Mouse (Mus musculus) kidney, postnatal 14 days (tissue): ENCODE measurements at regions not wholly inside any gene's neighbourhood (a gene's known extent, or its start where the extent isn't known, plus 50 kb on each side); places are given as distances from the start of the nearest gene placed in this dataset.

Experiments
- DNase-seq: peaks from one replicate; pipeline ENCODE4 v3.0.0; 2022; ENCODE audit warnings: mixed read lengths

DNA sequence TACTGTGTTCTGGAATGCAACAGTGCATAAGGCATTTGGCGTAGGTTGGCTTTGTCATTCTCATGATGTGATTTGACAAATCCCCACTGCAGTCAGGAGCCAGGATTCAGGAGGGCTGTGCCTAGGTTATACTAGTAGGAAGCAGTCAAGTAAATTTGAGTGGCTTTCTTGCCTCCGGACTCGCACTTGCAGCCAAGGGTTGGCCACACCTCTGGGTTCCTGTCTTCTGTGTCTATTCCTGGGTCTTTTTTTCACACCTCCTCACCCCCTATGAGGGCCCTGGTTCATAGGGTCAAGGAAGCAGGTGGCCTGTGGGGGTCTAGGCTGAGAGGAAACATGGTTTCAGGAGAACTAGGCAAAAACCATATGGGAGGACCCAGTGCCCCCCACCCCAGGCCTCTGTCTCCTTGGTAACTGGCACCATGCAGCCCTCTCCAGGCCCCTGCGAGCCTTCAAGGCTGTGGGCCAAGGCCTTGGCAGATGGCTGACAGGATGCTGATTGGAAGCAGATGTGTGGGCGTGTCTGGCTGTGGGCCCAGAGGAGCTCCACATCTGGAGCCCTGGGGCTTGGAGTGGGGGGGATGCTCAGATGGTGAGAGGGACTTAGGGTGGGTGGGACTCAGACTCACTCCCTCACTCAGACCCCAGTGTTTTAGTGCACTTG, 195.7 kb downstream of the Rgs3 start:
- DNase-seq: peak; percentile 77

DNA sequence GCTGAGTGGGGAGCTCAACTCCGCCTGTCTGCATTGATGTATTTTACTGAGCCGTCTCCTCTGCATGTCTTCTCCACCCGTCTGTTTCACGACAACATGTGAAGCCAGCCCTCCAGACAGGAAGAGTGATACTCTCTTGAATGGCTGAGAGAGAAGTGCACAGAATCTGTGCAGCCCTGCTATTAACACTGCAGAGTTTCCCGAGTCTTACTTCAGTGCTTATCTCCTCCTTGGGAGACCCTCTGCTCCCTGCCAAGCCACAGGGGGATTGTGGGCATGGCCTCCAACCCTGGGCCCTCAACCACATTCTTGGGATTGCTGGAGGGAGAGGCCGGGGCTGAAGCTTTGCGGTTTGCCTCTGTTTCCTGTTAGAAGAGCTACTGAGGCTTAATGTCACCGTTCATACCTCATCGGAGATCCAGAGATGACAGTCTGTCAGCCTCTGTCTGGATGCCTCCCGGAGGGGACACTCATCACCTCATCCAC, 197.1 kb downstream of the Rgs3 start:
- DNase-seq: no peak

DNA sequence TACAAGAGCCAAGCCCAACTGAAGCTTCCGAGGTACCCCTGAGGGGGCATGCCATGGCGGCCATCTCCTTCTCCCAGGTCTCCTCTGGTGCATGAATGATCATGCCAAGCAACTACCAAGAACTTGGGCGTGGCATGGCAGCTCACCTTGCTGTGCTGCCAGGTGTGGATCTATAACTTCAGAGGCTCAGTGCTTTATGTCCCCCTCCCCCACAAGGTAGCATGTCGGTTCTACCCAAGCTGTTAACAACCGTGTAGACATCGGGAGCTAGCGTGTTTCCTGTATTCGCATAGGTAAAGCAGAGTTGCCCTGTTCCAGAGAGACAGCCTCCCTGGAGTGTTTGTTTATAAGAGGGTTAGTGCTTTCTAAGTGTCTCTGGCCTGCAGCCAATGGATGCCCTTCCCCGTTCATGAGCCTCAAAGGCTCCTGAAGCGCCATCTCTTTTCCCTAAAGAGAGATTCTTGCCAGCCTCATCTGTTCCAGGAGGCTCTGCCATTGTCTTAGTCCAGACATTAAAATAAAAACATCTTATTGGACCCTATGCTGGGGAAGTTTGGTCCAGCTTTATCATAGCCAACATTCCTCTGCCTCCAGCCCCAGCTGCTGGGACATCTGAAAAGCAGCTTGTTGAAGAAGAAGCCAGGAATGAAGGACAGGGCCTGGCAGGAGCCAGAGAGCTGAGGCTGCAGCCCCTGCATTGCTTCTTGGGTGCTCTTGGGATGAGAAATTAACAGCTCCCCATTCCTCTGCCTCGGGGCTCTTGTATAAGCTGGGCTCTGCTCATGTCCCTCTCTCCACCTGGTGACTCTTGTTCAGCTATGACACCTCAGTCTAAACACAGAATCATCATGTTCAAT, 201.3 kb downstream of the Rgs3 start:
- no peak for DNase-seq

DNA sequence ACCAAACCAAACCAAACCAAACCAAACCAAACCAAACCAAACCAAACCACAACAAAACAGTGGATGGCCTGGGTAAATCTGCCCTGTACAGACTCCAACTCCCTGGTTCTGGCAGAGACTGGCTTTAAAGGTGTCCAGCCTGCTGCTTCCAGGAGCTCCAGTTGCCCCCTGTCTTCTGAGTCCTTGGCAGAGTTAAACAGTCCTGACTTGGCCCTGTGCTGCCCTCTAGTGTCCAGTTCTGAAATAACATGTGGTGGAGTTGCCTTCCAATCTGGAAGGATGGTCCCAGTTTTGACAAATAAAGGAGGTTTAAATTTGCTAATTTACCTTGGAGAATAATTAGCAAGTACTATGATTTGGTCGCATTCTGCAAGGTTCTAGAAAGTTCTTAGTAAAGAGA, 202.0 kb downstream of the Rgs3 start:
- DNase-seq: peak; percentile 88

DNA sequence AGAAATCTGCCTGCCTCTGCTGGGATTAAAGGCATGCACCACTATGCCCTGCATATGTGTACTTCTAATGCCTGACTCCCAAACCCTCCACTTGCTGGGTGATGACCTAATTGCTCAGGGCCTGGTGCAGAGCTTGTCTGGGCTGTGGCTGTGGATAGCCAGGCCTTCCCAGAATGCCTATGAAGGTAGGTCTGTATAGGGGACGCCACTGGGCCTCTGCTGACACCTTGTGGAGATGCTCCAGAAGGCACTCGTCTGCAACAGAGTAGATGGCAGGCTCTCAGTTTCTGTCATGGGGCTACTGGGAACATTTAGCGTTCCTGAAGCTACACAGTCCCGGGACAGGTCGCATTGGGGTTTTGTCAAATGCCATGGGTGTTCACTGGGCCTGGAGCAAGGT, 201.4 kb upstream of the Zfp618 start:
- DNase-seq: peak; percentile 87

DNA sequence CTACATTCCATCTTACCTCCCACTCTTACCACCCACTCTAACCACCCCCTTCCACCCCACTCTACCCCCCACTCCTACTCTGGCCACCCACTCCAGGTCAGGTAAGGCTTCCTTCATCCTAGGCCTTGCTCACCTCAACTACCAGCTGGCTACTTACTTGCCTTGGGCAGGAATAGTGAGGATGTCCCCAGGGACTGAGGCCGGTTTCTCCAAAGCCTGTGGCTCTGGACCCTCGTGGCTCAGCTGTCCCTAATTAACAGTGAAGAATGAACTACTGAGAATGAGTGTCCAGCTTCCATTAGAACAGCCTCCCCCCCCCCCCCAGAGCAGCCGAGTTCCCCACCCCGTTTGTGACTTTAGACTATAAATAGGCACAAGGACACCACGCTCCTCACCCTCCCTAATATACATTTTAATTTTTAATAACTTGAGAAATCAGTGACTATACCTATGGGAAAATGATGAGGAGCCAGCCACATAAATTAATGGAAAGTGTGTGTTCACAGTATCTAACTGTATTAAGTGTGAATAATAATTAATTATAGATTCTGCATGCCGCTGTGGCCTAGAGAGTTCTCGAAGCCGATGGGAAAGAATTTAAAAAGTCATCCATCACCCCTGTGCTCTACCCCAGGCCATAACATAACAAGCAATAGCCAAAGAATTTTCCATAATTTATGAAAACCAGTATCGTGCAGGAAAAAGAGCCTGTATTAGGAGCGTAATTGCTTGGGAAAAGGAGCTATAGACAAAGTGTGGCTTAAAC, 195.7 kb upstream of the Zfp618 start:
- DNase-seq: no peak

DNA sequence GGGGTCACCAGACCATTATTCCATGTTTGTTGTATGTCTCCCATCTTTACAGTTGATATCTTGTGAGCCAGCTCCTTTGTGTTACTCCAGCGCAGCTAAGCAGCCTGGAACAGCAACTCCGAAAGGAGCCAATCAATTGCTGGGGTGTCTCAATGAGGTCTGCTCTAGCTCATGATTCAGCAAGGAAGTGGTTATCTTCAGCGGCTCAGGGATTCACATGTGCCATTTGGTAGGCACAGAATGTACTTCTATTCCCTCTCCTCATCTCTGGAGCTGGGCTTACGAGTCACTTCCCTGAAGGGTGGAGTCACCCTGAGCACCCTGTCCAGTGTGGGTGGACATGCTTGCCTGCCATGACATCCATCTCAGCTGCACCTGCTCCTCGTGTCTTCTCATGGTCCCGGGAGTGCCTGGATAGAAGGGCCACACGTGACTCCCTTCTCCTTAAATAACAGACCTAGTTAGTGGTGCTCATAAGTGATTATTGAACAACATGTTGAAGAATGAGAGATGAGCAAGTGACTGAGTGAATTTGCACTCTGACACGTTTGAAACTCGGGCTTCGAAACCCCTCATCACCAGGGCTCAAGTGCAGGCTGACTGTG, 190.3 kb upstream of the Zfp618 start:
- no peak for DNase-seq

- no peak for DNase-seq
These were observed 188.5 kb upstream of the Zfp618 start for GRCm38 (mm10) chr4:62776881-62777280.

DNA sequence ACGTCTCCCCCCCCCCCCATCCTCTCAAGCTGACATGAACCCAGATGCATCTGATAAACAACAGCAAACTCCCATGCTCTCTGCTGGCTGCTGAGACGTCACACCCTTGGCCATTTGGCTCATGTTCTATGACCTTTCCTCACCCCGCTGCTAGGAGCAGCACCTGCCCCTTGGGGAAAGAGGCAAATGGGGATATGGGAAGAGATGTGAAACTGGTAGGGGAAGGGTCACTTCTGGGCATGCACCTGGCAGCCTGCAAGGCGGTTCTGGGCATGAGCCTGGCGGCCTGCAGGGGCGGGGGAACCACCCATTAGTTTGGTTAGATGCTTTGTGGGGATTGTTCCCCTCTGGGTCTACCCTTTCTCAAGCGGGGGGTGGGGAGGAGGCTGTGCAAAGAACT, 187.9 kb upstream of the Zfp618 start:
- no peak for DNase-seq

DNA sequence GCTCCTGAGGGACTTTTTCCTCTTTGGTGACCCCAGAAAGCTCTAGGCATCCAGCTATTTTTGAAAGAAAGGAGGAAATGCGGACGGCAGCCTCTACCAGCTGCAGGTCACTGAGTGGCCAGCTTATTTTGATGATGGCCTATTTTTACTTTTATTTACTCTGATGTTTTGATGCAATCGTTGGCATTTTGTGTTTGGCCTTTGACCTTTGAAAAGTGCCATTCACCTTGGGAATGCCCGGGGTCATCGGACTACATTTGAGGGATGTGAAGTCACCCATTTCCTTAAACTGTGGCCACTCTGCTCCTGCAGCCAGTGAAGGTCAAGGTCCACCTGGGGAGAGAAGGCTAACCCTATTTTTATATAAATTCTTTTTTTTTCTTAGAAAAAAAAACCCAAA, 186.8 kb upstream of the Zfp618 start:
- no peak for DNase-seq

DNA sequence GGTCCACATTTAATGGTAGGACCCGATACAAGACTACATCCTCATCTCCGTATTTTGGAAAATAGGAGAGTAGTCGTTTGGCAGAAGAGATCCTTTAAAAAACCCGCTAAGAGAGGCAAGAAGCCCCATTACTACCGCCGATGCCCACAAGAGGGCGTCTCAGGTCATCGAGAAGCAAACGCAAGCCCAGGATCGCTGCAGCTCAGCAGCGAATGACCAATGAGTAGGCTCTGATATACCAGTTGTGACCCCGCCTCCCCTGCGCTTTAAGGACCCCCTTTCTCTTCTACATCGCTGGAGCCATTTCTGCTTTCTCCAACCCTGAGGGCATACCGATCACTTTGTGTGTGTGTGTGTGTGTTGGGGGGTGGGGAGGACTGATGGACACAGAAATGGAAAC, 185.0 kb upstream of the Zfp618 start:
- DNase-seq: peak; percentile 91

- no peak for DNase-seq
These were observed 184.5 kb upstream of the Zfp618 start for GRCm38 (mm10) chr4:62780837-62781236.

- no peak for DNase-seq
These were observed 184.0 kb upstream of the Zfp618 start for GRCm38 (mm10) chr4:62781309-62781800.

DNA sequence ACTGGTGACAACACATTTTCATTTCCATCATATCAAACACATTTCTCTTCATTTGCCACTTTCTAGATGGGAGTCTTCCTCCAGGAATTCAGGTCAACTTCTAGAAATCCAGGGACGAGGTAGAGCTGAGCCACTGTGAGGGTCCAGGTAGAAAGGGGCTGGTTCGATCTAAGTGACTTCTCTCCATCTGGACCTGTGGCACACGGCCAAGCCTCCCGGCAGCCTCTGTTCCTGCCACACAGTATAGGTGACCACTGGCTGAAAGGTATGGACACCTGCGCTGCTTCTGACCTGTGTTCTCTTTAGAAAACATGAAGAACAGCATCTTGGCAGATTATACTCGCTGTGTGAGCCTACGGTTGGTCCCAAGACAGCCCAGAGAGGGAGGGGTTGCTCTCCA, 179.7 kb upstream of the Zfp618 start:
- DNase-seq: no peak

- DNase-seq: peak; percentile 40
These were observed 175.7 kb upstream of the Zfp618 start for GRCm38 (mm10) chr4:62789696-62790095.

DNA sequence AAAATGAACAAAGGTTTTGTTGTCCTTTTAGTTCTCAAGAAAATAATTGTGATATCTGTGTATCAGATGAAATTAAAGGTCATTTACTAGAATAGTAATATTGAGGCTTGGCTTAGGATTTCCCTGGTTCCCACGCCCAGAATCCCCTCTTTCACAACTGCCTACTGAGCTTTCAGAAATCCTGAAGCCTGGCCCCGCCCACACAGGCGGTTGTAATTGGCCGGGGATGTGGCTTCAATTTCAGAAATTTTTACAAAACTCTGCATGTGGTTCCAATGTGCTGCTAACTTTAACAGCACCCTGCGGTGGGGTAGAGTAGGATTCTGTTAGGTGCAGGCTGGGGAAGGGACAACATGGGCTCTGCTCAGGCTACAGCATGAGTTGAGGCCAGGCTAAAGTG, 171.8 kb upstream of the Zfp618 start:
- no peak for DNase-seq

DNA sequence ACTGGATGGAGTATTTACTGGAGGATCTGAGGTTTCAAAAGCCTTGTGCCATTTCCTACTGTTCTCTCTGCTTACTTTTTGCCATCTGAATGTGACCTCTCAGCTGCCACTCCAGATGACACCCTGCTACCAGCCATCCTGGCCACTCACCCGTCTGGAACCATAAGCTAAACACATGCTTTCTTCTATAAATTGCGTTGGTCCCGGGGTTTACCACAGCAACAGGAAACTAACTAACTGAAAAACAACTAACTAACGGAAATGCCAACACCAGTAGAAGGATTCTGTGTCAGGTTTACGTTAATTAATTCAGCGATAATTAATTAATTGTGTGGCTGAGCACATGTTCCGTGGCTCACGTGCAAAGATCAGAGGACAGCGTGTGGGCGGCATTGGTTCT, 169.8 kb upstream of the Zfp618 start:
- DNase-seq: no peak

GRCm38 (mm10) chr4:62799923-62800322, 165.4 kb upstream of the Zfp618 start:
- no peak for DNase-seq

DNA sequence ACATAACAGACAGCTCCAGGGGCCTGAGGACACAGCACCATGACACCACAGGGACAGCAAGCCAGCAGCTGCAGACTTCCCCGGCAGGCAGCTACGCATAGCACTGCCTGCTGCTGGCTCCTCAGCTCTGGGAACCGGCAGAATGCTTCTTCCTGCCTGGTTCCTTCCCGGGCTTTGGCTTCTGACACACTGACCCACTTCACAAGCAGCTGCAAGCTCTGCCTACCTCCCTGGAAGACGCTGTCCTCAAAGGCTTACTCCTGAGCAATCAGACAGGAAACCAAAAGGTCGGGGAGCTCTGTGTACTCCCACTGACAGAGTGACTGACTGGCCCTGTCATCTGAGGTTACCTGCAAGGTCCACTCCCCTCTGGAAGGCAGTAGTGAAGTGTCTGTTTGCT, 159.5 kb upstream of the Zfp618 start:
- DNase-seq: peak; percentile 43

- no peak for DNase-seq
These were observed 158.6 kb upstream of the Zfp618 start for GRCm38 (mm10) chr4:62806786-62807185.

- DNase-seq: no peak
These were observed 157.3 kb upstream of the Zfp618 start for GRCm38 (mm10) chr4:62807926-62808552.

DNA sequence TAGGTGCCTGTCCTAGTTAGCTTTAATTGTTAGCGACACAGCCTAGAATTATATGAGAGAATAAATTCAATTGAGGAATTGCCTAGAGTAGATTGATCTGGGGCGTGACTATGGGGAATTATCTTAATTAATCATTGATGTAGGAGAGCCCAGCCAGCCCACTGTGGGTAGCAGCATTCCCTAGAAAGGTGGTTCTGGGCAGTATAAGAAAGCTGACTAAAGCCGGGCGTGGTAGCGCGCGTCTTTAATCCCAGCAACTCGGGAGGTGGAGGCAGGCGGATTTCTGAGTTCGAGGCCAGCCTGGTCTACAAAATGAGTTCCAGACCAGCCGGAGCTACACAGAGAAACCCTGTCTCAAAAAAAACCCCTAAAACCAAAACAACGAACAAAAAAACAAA, 156.8 kb upstream of the Zfp618 start:
- DNase-seq: no peak
